Mouse (Mus musculus) heart, postnatal 10 days (tissue): ENCODE measurements at regions not wholly inside any gene's neighbourhood (a gene's known extent, or its start where the extent isn't known, plus 50 kb on each side); places are given as distances from the start of the nearest gene placed in this dataset.

Experiments used
- DNase-seq, 2 experiments: peaks; one replicate each; pipeline ENCODE4 v3.0.0; 2021
- intact Hi-C: fragments of 180-260 bp; cut with DNase I; formaldehyde crosslinking; loops from one replicate; pipeline ENCODE4 v1.15.1; 2025

- DNase-seq: no peak
- intact Hi-C loops: no loop called here
Measured at GRCm38 (mm10) chr1:187413881-187414280, 194.7 kb upstream of the Esrrg start.

- DNase-seq: no peak
- intact Hi-C loops: no loop called here
Measured at GRCm38 (mm10) chr1:187418186-187419140, 190.1 kb upstream of the Esrrg start.

- no peak for DNase-seq
- intact Hi-C loops: no loop called here
Measured at GRCm38 (mm10) chr1:187428536-187429215, 179.9 kb upstream of the Esrrg start.

GRCm38 (mm10) chr1:187433716-187434634, 174.6 kb upstream of the Esrrg start:
- no peak for DNase-seq
- intact Hi-C loops: no loop called here

- DNase-seq: no peak
- intact Hi-C loops: no loop called here
Measured at GRCm38 (mm10) chr1:187439170-187439914, 169.2 kb upstream of the Esrrg start.

GRCm38 (mm10) chr1:187441668-187442193, 166.9 kb upstream of the Esrrg start:
- DNase-seq: no peak
- intact Hi-C loops: loop anchor here (10.0 kb wide), 1 partner anchor 1463 kb away; no protein-coding TSS in a partner anchor

GRCm38 (mm10) chr1:187446511-187446910, 162.1 kb upstream of the Esrrg start:
- intact Hi-C loops: loop anchor here (5.0 to 10.0 kb wide), 2 partner anchors 541 to 1458 kb away; no protein-coding TSS in a partner anchor
- DNase-seq: no peak

- DNase-seq: peak; percentile 69 to 82
- intact Hi-C loops: loop anchor here (5.0 to 10.0 kb wide), 2 partner anchors 539 to 1457 kb away; no protein-coding TSS in a partner anchor
Measured at GRCm38 (mm10) chr1:187448173-187448572, 160.4 kb upstream of the Esrrg start.

GRCm38 (mm10) chr1:187450106-187450505, 158.5 kb upstream of the Esrrg start:
- intact Hi-C loops: loop anchor here (5.0 kb wide), 4 partner anchors 157 to 1182 kb away; partner anchors contain the start of gene Esrrg
- no peak for DNase-seq

GRCm38 (mm10) chr1:187452189-187452588, 156.4 kb upstream of the Esrrg start:
- DNase-seq: peak; percentile 35 to 56
- intact Hi-C loops: loop anchor here (5.0 kb wide), 4 partner anchors 155 to 1180 kb away; partner anchors contain the start of gene Esrrg

GRCm38 (mm10) chr1:187454431-187454830, 154.2 kb upstream of the Esrrg start:
- DNase-seq: peak; percentile 12 to 14
- intact Hi-C loops: loop anchor here (5.0 kb wide), 4 partner anchors 153 to 1178 kb away; partner anchors contain the start of gene Esrrg

GRCm38 (mm10) chr1:187484821-187485220, 123.8 kb upstream of the Esrrg start:
- DNase-seq: no peak
- intact Hi-C loops: no loop called here

GRCm38 (mm10) chr1:187487948-187488690, 120.5 kb upstream of the Esrrg start:
- intact Hi-C loops: no loop called here
- no peak for DNase-seq

- intact Hi-C loops: no loop called here
- DNase-seq: no peak
Measured at GRCm38 (mm10) chr1:187489452-187489851, 119.1 kb upstream of the Esrrg start.

- no peak for DNase-seq
- intact Hi-C loops: no loop called here
Measured at GRCm38 (mm10) chr1:187505368-187505767, 103.2 kb upstream of the Esrrg start.

- no peak for DNase-seq
- intact Hi-C loops: no loop called here
Measured at GRCm38 (mm10) chr1:187507217-187507616, 101.4 kb upstream of the Esrrg start.

GRCm38 (mm10) chr1:187531349-187531922, 77.2 kb upstream of the Esrrg start:
- intact Hi-C loops: no loop called here
- no peak for DNase-seq

- DNase-seq: no peak
- intact Hi-C loops: no loop called here
Measured at GRCm38 (mm10) chr1:187536263-187536662, 72.3 kb upstream of the Esrrg start.
